Mouse (Mus musculus): ENCODE results near the gene Spry2. TPM values are rescaled to one million over a fixed set of nuclear protein-coding genes. Genes with fewer than 3 reads are reported as not detected.

Gene Spry2
- polyA plus RNA-seq (2015; fragmentation: Nextera tagmentation; extraction: Ambion mirVana) = 56.2 and 61.9 TPM in 2 replicates

- peaks cover 23% of the 10 kb centered on the region for H3K4me1 ChIP-seq
- peak within 1 kb of the TSS; percentile 99 for H3K27ac ChIP-seq
- peaks cover 8% of the 10 kb centered on the region for H3K36me3 ChIP-seq
- H3K27me3 ChIP-seq = no peaks in the 10 kb centered on the region
- peak; percentile 94 for ATAC-seq (replicated peaks; ENCODE audit: low FRiP score)
- peak within 1 kb of the TSS; percentile 96 for H3K9ac ChIP-seq
- peak within 1 kb of the TSS; percentile 90 for H3K4me3 ChIP-seq (replicated peaks)
- under 1% methylated on average over 70 of the region's 89 CpGs for WGBS
- no peaks in the 10 kb centered on the region for H3K9me3 ChIP-seq (replicated peaks)
- H3K4me2 ChIP-seq = peak within 1 kb of the TSS; percentile 91
These were observed at the start of gene Spry2 for GRCm38 (mm10) chr14:105896791-105897568. Gene Spry2 (minus strand): TSS chr14:105896819.

GRCm38 (mm10) chr14:105941353-105941752 lies 44.7 kb upstream of the Spry2 start:
- 81% methylated on average over 9 of the region's 9 CpGs for WGBS
- ATAC-seq (replicated peaks; ENCODE audit: low FRiP score) = no peak
- no peaks in the 10 kb centered on the region for H3K36me3 ChIP-seq
- no peaks in the 10 kb centered on the region for H3K27me3 ChIP-seq
- H3K4me1 ChIP-seq = 0 out of 2 replicates have a peak, but pooled peaks cover 2% of the 10 kb centered on the region
- H3K4me2 ChIP-seq = no peak overlapping the region
- H3K9me3 ChIP-seq (replicated peaks) = no peaks in the 10 kb centered on the region
- H3K4me3 ChIP-seq (replicated peaks) = no peak overlapping the region
- H3K9ac ChIP-seq = no peak overlapping the region
- no peak overlapping the region for H3K27ac ChIP-seq

- H3K4me1 ChIP-seq = peaks cover 18% of the 10 kb centered on the region
- 0 out of 2 replicates have a peak, but pooled peaks have one; percentile 40 for ATAC-seq (replicated peaks; ENCODE audit: low FRiP score)
- H3K27ac ChIP-seq = no peak overlapping the region
- no peak overlapping the region for H3K9ac ChIP-seq
- H3K4me2 ChIP-seq = no peak overlapping the region
- H3K27me3 ChIP-seq = no peaks in the 10 kb centered on the region
- 69% methylated on average over 9 of the region's 9 CpGs for WGBS
- H3K9me3 ChIP-seq (replicated peaks) = no peaks in the 10 kb centered on the region
- no peak overlapping the region for H3K4me3 ChIP-seq (replicated peaks)
- H3K36me3 ChIP-seq = no peaks in the 10 kb centered on the region
These were observed 30.1 kb upstream of the Spry2 start for GRCm38 (mm10) chr14:105926726-105927125.

GRCm38 (mm10) chr14:105925305-105925704 lies 28.7 kb upstream of the Spry2 start:
- ATAC-seq (replicated peaks; ENCODE audit: low FRiP score) = no peak
- no peak overlapping the region for H3K4me3 ChIP-seq (replicated peaks)

GRCm38 (mm10) chr14:105924712-105925111 lies 28.1 kb upstream of the Spry2 start:
- Histone ChIP-seq H3K4me1 (peaks cover 34% of the 10 kb centered on the region), H3K27ac (no peak overlapping the region), H3K36me3 (no peaks in the 10 kb centered on the region), H3K27me3 (no peaks in the 10 kb centered on the region), H3K4me3 (replicated peaks) (no peak overlapping the region), H3K9me3 (replicated peaks) (no peaks in the 10 kb centered on the region), H3K4me2 (no peak overlapping the region), H3K9ac (no peak overlapping the region)
- ATAC-seq (replicated peaks; ENCODE audit: low FRiP score) = no peak
- 20% methylated on average over 1 of the region's 1 CpGs for WGBS

More at GRCm38 (mm10) chr14:105925305-105925704, 28.7 kb upstream of the Spry2 start:
- no peaks in the 10 kb centered on the region for H3K27me3 ChIP-seq
- no peaks in the 10 kb centered on the region for H3K9me3 ChIP-seq (replicated peaks)
- H3K4me1 ChIP-seq = peaks cover 31% of the 10 kb centered on the region
- H3K27ac ChIP-seq = no peak overlapping the region
- 73% methylated on average over 2 of the region's 2 CpGs for WGBS
- no peak overlapping the region for H3K9ac ChIP-seq
- H3K4me2 ChIP-seq = no peak overlapping the region
- H3K36me3 ChIP-seq = no peaks in the 10 kb centered on the region

- 10% methylated on average over 8 of the region's 8 CpGs for WGBS
- Histone ChIP-seq H3K4me2 (peak overlapping the region; percentile 12; the same call in 1 of the 2 replicates), H3K4me1 (peaks cover 34% of the 10 kb centered on the region), H3K36me3 (no peaks in the 10 kb centered on the region), H3K27ac (peak overlapping the region; percentile 72), H3K9me3 (replicated peaks) (no peaks in the 10 kb centered on the region), H3K27me3 (no peaks in the 10 kb centered on the region), H3K9ac (no peak overlapping the region), H3K4me3 (replicated peaks) (no peak overlapping the region)
- ATAC-seq (replicated peaks; ENCODE audit: low FRiP score) = peak; percentile 50
These were observed 26.3 kb upstream of the Spry2 start for GRCm38 (mm10) chr14:105922874-105923273.

GRCm38 (mm10) chr14:105922427-105922826 lies 25.8 kb upstream of the Spry2 start:
- H3K4me2 ChIP-seq = peak overlapping the region; percentile 16; the same call in 1 of the 2 replicates
- peak overlapping the region; percentile 72 for H3K27ac ChIP-seq
- no peak overlapping the region for H3K4me3 ChIP-seq (replicated peaks)
- H3K36me3 ChIP-seq = no peaks in the 10 kb centered on the region
- H3K9me3 ChIP-seq (replicated peaks) = no peaks in the 10 kb centered on the region
- no peaks in the 10 kb centered on the region for H3K27me3 ChIP-seq
- H3K4me1 ChIP-seq = peaks cover 34% of the 10 kb centered on the region
- WGBS = 15% methylated on average over 5 of the region's 5 CpGs
- ATAC-seq (replicated peaks; ENCODE audit: low FRiP score) = peak; percentile 13; the same call in 1 of the 2 replicates
- H3K9ac ChIP-seq = no peak overlapping the region

GRCm38 (mm10) chr14:105921217-105921695 lies 24.6 kb upstream of the Spry2 start:
- 5% methylated on average over 8 of the region's 8 CpGs for WGBS
- H3K27me3 ChIP-seq = no peaks in the 10 kb centered on the region
- no peaks in the 10 kb centered on the region for H3K9me3 ChIP-seq (replicated peaks)
- H3K9ac ChIP-seq = no peak overlapping the region
- H3K27ac ChIP-seq = peak overlapping the region; percentile 84
- peak overlapping the region; percentile 51 for H3K4me2 ChIP-seq
- H3K36me3 ChIP-seq = no peaks in the 10 kb centered on the region
- H3K4me3 ChIP-seq (replicated peaks) = 0 out of 2 replicates have a peak overlapping the region, but pooled peaks have one; percentile 6
- H3K4me1 ChIP-seq = peaks cover 34% of the 10 kb centered on the region
- ATAC-seq (replicated peaks; ENCODE audit: low FRiP score) = peak; percentile 5; the same call in 1 of the 2 replicates

GRCm38 (mm10) chr14:105920395-105921216 lies 24.0 kb upstream of the Spry2 start:
- peaks cover 34% of the 10 kb centered on the region for H3K4me1 ChIP-seq
- peak overlapping the region; percentile 51 for H3K4me2 ChIP-seq
- peak; percentile 88 for ATAC-seq (replicated peaks; ENCODE audit: low FRiP score)
- no peaks in the 10 kb centered on the region for H3K9me3 ChIP-seq (replicated peaks)
- WGBS = 9% methylated on average over 23 of the region's 23 CpGs
- peak overlapping the region; percentile 84 for H3K27ac ChIP-seq
- 0 out of 2 replicates have a peak overlapping the region, but pooled peaks have one; percentile 6 for H3K4me3 ChIP-seq (replicated peaks)
- H3K9ac ChIP-seq = no peak overlapping the region
- H3K36me3 ChIP-seq = no peaks in the 10 kb centered on the region
- H3K27me3 ChIP-seq = no peaks in the 10 kb centered on the region

- peaks cover 3% of the 10 kb centered on the region; the same call in 1 of the 2 replicates for H3K9me3 ChIP-seq (replicated peaks)
- H3K4me1 ChIP-seq = no peaks in the 10 kb centered on the region
- H3K36me3 ChIP-seq = no peaks in the 10 kb centered on the region
- no peaks in the 10 kb centered on the region for H3K27me3 ChIP-seq
- WGBS = 77% methylated on average over 6 of the region's 6 CpGs
- no peak overlapping the region for H3K9ac ChIP-seq
- ATAC-seq (replicated peaks; ENCODE audit: low FRiP score) = no peak
- no peak overlapping the region for H3K27ac ChIP-seq
- no peak overlapping the region for H3K4me2 ChIP-seq
- H3K4me3 ChIP-seq (replicated peaks) = no peak overlapping the region
These were observed 10.6 kb upstream of the Spry2 start for GRCm38 (mm10) chr14:105907216-105907615.

GRCm38 (mm10) chr14:105905935-105906334 lies 9.3 kb upstream of the Spry2 start:
- Histone ChIP-seq H3K36me3 (no peaks in the 10 kb centered on the region), H3K9ac (no peak overlapping the region), H3K4me2 (no peak overlapping the region), H3K27ac (no peak overlapping the region), H3K4me3 (replicated peaks) (no peak overlapping the region), H3K27me3 (no peaks in the 10 kb centered on the region), H3K9me3 (replicated peaks) (peaks cover 3% of the 10 kb centered on the region; the same call in 1 of the 2 replicates), H3K4me1 (no peaks in the 10 kb centered on the region)
- WGBS = 83% methylated on average over 5 of the region's 5 CpGs
- no peak for ATAC-seq (replicated peaks; ENCODE audit: low FRiP score)

Measured in kidney, embryonic 15.5 days (tissue).